Mouse (Mus musculus) forebrain, embryonic 13.5 days (tissue): Measurements from ENCODE around the gene Atad1. TPM values are rescaled to one million over a fixed set of nuclear protein-coding genes. Genes with fewer than 3 reads are reported as not detected.

Source experiments
- ATAC-seq: fragments of 200-750 bp; cut with Nextera tagmentation; 2 replicates; pipeline ENCODE4 v1.8.0; 2017
- H3K27ac ChIP-seq: fragments of 300-500 bp; sonication (generic); 2 replicates; pipeline ENCODE4 v1.5.1; 2015; ENCODE audit warnings: inconsistent platforms, mild to moderate bottlenecking, moderate library complexity
- H3K27me3 ChIP-seq: fragments of 300-500 bp; sonication (generic); 2 replicates; pipeline ENCODE4 v1.6.1; 2015; ENCODE audit warnings: mild to moderate bottlenecking, inconsistent platforms
- H3K36me3 ChIP-seq: fragments of 300-500 bp; sonication (generic); 2 replicates; pipeline ENCODE4 v1.6.1; 2015; ENCODE audit warnings: mild to moderate bottlenecking, inconsistent platforms; ENCODE audit not compliant: poor library complexity, severe bottlenecking
- H3K4me1 ChIP-seq: fragments of 300-500 bp; sonication (generic); 2 replicates; pipeline ENCODE4 v1.6.1; 2015; ENCODE audit warnings: inconsistent platforms
- H3K4me2 ChIP-seq: fragments of 300-500 bp; sonication (generic); 2 replicates; pipeline ENCODE4 v1.6.1; 2015; ENCODE audit warnings: inconsistent platforms, mild to moderate bottlenecking, moderate library complexity
- H3K4me3 ChIP-seq: fragments of 300-500 bp; sonication (generic); 2 replicates; pipeline ENCODE4 v1.5.1; 2015; ENCODE audit warnings: mild to moderate bottlenecking, inconsistent platforms
- H3K9ac ChIP-seq: fragments of 300-500 bp; sonication (generic); 2 replicates; pipeline ENCODE4 v1.6.1; 2015; ENCODE audit warnings: mild to moderate bottlenecking, inconsistent platforms
- H3K9me3 ChIP-seq: fragments of 300-500 bp; sonication (generic); replicated peaks from 2 replicates; pipeline ENCODE4 v1.6.1; 2016; ENCODE audit warnings: inconsistent platforms
- WGBS: fragments of 180-500 bp; shearing (Covaris S2); methylation state at CpG from one replicate; pipeline ENCODE4 v1.1.7; 2015; 5-methylcytosine and 5-hydroxymethylcytosine counted together
- polyA plus RNA-seq: library from polyadenylated mRNA; unstranded; fragments of >200 nt; fragmentation: Nextera tagmentation; extraction: Ambion mirVana; gene quantifications from 2 replicates; pipeline ENCODE4 v1.2.1, GENCODE M21; 2015

Gene Atad1
- polyA plus RNA-seq, 1 experiment from 2014 or later = 102 TPM

GRCm38 (mm10) chr19:32659346-32659745, 80.2 kb downstream of the Atad1 start:
- 83% methylated on average over 5 of the region's 5 CpGs for WGBS
- Histone ChIP-seq H3K36me3 (peaks cover 16% of the 10 kb centered on the region; the same call in 1 of the 2 replicates), H3K27me3 (no peaks in the 10 kb centered on the region), H3K4me2 (no peak overlapping the region), H3K4me1 (no peaks in the 10 kb centered on the region), H3K27ac (no peak overlapping the region), H3K9ac (no peak overlapping the region), H3K4me3 (no peak overlapping the region), H3K9me3 (no peaks in the 10 kb centered on the region)
- ATAC-seq = no peak

GRCm38 (mm10) chr19:32653630-32654362, 85.8 kb downstream of the Atad1 start:
- Histone ChIP-seq H3K27me3 (no peaks in the 10 kb centered on the region), H3K9ac (no peak overlapping the region), H3K4me2 (no peak overlapping the region), H3K36me3 (no peaks in the 10 kb centered on the region), H3K4me3 (no peak overlapping the region), H3K27ac (no peak overlapping the region), H3K4me1 (no peaks in the 10 kb centered on the region), H3K9me3 (no peaks in the 10 kb centered on the region)
- WGBS = 91% methylated on average over 7 of the region's 7 CpGs
- ATAC-seq = no peak

- Histone ChIP-seq H3K36me3 (no peaks in the 10 kb centered on the region), H3K4me3 (no peak overlapping the region), H3K4me2 (no peak overlapping the region), H3K4me1 (peaks cover 4% of the 10 kb centered on the region; the same call in 1 of the 2 replicates), H3K9me3 (no peaks in the 10 kb centered on the region), H3K9ac (no peak overlapping the region), H3K27ac (no peak overlapping the region), H3K27me3 (no peaks in the 10 kb centered on the region)
- WGBS = 87% methylated on average over 5 of the region's 5 CpGs
- no peak for ATAC-seq
Measured at GRCm38 (mm10) chr19:32653122-32653521, 86.5 kb downstream of the Atad1 start.

GRCm38 (mm10) chr19:32651046-32651445, 88.5 kb downstream of the Atad1 start:
- Histone ChIP-seq H3K9me3 (no peaks in the 10 kb centered on the region), H3K27me3 (no peaks in the 10 kb centered on the region), H3K36me3 (no peaks in the 10 kb centered on the region), H3K9ac (no peak overlapping the region), H3K4me3 (no peak overlapping the region), H3K4me1 (peaks cover 6% of the 10 kb centered on the region; the same call in 1 of the 2 replicates), H3K4me2 (no peak overlapping the region), H3K27ac (no peak overlapping the region)
- WGBS = 90% methylated on average over 5 of the region's 5 CpGs
- ATAC-seq = no peak

GRCm38 (mm10) chr19:32648019-32648571, 91.5 kb downstream of the Atad1 start:
- Histone ChIP-seq H3K27me3 (no peaks in the 10 kb centered on the region), H3K4me2 (no peak overlapping the region), H3K9me3 (0 out of 2 replicates have a peak, but pooled peaks cover 4% of the 10 kb centered on the region), H3K9ac (no peak overlapping the region), H3K36me3 (no peaks in the 10 kb centered on the region), H3K27ac (no peak overlapping the region), H3K4me3 (no peak overlapping the region), H3K4me1 (peaks cover 6% of the 10 kb centered on the region; the same call in 1 of the 2 replicates)
- WGBS = 17% methylated on average over 10 of the region's 10 CpGs
- ATAC-seq = no peak

GRCm38 (mm10) chr19:32646382-32646781, 93.2 kb downstream of the Atad1 start:
- 91% methylated on average over 3 of the region's 3 CpGs for WGBS
- H3K27ac ChIP-seq = no peak overlapping the region
- no peak overlapping the region for H3K4me2 ChIP-seq
- H3K9me3 ChIP-seq = 0 out of 2 replicates have a peak, but pooled peaks cover 4% of the 10 kb centered on the region
- no peak for ATAC-seq
- no peaks in the 10 kb centered on the region for H3K36me3 ChIP-seq
- no peak overlapping the region for H3K9ac ChIP-seq
- H3K4me1 ChIP-seq = peaks cover 6% of the 10 kb centered on the region; the same call in 1 of the 2 replicates
- no peaks in the 10 kb centered on the region for H3K27me3 ChIP-seq
- H3K4me3 ChIP-seq = no peak overlapping the region

- WGBS = 92% methylated on average over 7 of the region's 7 CpGs
- Histone ChIP-seq H3K4me3 (no peak overlapping the region), H3K9ac (no peak overlapping the region), H3K36me3 (no peaks in the 10 kb centered on the region), H3K27ac (no peak overlapping the region), H3K9me3 (0 out of 2 replicates have a peak, but pooled peaks cover 4% of the 10 kb centered on the region), H3K4me2 (no peak overlapping the region), H3K4me1 (peaks cover 6% of the 10 kb centered on the region; the same call in 1 of the 2 replicates), H3K27me3 (no peaks in the 10 kb centered on the region)
- ATAC-seq = no peak
Measured at GRCm38 (mm10) chr19:32645939-32646338, 93.6 kb downstream of the Atad1 start.

GRCm38 (mm10) chr19:32643642-32644041, 95.9 kb downstream of the Atad1 start:
- Histone ChIP-seq H3K27ac (no peak overlapping the region), H3K9ac (no peak overlapping the region), H3K4me2 (no peak overlapping the region), H3K36me3 (no peaks in the 10 kb centered on the region), H3K9me3 (0 out of 2 replicates have a peak, but pooled peaks cover 4% of the 10 kb centered on the region), H3K4me3 (no peak overlapping the region), H3K4me1 (peaks cover 6% of the 10 kb centered on the region; the same call in 1 of the 2 replicates), H3K27me3 (no peaks in the 10 kb centered on the region)
- WGBS = 92% methylated on average over 3 of the region's 3 CpGs
- no peak for ATAC-seq

- H3K27me3 ChIP-seq = no peaks in the 10 kb centered on the region
- no peaks in the 10 kb centered on the region for H3K36me3 ChIP-seq
- 35% methylated on average over 8 of the region's 8 CpGs for WGBS
- H3K27ac ChIP-seq = no peak overlapping the region
- no peaks in the 10 kb centered on the region for H3K4me1 ChIP-seq
- ATAC-seq = no peak
- no peak overlapping the region for H3K9ac ChIP-seq
- H3K4me3 ChIP-seq = no peak overlapping the region
- 0 out of 2 replicates have a peak, but pooled peaks cover 4% of the 10 kb centered on the region for H3K9me3 ChIP-seq
- H3K4me2 ChIP-seq = no peak overlapping the region
Measured at GRCm38 (mm10) chr19:32641995-32642394, 97.6 kb downstream of the Atad1 start.

GRCm38 (mm10) chr19:32641535-32641934, 98.1 kb downstream of the Atad1 start:
- no peak overlapping the region for H3K4me2 ChIP-seq
- 89% methylated on average over 7 of the region's 7 CpGs for WGBS
- no peak overlapping the region for H3K4me3 ChIP-seq
- H3K36me3 ChIP-seq = no peaks in the 10 kb centered on the region
- H3K4me1 ChIP-seq = no peaks in the 10 kb centered on the region
- H3K9ac ChIP-seq = no peak overlapping the region
- H3K27ac ChIP-seq = no peak overlapping the region
- H3K27me3 ChIP-seq = no peaks in the 10 kb centered on the region
- no peak for ATAC-seq
- 0 out of 2 replicates have a peak, but pooled peaks cover 4% of the 10 kb centered on the region for H3K9me3 ChIP-seq

- Histone ChIP-seq H3K27ac (no peak overlapping the region), H3K9me3 (0 out of 2 replicates have a peak, but pooled peaks cover under 1% of the 10 kb centered on the region), H3K4me2 (no peak overlapping the region), H3K9ac (no peak overlapping the region), H3K36me3 (no peaks in the 10 kb centered on the region), H3K4me1 (no peaks in the 10 kb centered on the region), H3K27me3 (no peaks in the 10 kb centered on the region), H3K4me3 (no peak overlapping the region)
- ATAC-seq = no peak
- 43% methylated on average over 13 of the region's 13 CpGs for WGBS
Measured at GRCm38 (mm10) chr19:32638276-32638903, 101.2 kb downstream of the Atad1 start.
